Mouse (Mus musculus): ENCODE data around the gene Dnah14.

The Dnah14 gene

DNA sequence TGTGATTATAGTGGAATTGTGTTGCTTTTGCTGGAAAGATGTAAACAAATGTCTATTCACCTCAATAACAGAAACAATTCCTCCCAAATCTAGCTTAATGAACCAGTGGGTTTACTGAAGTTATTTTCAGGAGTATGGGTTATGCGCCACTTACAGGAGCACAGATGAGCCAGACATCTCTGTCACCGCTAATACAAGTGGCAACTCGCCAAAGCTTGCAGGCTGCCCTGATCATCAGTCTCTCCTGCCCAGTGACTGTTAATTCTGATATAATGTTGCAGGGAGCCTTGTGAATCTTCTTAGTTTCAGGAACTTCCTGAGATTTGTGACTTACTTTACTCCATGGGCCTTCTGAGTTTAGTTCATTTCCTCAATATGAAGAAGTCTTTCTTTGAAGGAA, 223.6 kb downstream of the Dnah14 start:
- DNase-seq: no peak

DNA sequence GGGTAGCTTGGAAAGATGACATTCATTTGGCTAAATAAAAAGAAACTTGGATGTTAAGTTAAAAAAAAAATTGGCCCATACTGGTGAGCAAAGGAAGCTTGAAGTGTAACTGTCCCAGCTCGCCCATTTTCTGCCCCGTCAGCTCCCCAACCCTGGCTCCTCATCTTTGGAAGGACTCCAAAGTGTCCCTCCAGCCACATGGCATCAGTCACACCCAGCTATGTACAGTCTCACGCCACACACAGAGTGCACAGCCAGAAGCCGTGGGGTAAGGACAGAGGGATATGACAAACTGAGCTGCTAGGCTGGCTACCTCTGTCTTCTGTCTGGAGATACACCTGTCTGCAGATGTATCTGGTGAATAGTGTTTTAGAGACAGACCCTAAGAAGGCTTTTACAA, 224.3 kb downstream of the Dnah14 start:
- DNase-seq: no peak

DNA sequence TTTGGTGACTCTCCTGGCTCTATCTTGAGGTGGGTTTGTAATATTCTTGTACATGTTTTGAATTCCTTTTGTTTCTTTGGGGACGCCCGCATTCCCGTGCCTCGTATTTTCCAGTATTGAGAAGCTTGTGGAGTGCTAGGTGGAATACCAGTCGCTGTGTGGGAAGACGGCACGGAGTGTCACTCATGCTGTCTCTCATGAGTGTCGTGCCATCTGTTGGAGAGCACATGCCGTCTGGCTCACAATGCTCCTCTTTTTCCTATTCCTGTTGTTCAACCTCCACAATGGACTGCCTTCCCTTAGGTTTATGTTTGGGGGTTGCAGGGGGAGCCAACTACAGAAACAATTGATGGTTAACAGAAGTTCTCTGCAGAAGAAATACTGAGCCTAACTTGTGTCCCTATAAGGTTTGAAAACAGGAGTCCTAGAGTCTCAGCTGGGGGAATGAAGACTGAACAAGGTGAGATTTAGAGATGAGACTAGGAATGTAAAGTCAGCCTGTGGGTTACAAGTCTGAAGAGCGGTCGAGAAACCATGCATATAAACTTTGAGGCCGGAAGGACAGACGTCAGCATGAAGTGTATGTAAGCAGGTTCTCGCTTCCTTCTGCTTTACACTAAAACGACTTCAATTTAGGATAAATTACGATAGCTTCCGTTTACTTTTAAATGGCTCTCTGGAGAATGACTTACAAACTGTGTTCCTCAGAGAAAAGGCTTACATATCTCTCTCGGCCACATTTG, 235.3 kb downstream of the Dnah14 start:
- DNase-seq: no peak

DNA sequence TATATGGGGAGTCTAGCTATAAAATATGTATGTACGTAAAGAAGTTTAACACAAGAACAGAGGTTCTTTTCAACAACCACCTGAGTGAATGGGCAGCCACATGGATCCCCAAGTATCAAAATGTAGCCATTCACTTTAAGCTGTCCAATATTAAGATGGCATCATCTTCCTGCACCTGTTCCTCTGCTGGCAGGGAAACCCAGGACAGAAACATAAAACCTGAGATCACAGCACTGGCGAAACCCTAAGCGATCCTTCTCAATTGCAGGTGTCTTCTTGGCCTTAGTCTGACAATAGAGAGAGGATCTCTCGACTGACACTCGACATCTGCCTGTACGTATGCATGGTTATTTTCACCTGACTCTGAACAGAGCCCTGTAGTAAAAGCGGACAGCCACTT, 250.4 kb downstream of the Dnah14 start:
- DNase-seq: no peak

DNA sequence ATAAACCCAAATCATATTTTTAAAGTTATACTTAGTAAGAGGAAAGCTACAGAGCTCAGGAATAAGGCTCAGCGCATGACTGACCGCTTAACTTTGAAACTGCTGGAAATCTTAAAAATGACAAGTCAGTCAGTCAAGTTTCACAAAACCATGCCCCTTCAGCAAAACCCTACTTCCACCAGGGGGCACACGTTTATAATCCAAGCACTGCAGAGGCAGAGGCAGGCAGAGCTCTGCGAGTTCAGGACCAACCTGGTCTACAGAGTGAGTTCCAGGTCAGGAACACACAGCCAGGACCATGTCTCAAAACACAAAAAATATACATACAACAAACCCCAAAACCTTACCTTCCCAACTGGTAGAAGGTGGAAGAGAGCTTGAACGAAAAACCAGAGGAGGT, 252.0 kb downstream of the Dnah14 start:
- peak; percentile 83 for DNase-seq

DNA sequence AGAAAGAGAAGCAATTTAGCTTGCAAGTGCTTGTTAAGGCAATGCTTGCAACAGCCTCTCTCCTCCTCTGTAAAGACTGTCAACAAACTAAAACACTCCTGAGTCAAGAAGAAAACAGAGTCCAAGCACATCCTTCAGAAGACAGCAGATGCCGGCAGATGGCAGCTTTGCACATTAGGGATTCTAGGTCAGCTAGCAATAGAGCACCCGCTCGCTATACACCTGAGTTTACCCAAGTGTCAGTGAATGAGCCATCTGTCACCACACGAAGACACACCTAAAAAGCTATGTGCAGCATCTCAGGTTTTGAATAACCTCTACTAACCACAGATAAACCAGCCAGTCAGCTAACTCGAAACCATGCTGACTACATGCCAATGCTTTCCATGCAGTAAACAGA, 256.4 kb downstream of the Dnah14 start:
- no peak for DNase-seq

DNA sequence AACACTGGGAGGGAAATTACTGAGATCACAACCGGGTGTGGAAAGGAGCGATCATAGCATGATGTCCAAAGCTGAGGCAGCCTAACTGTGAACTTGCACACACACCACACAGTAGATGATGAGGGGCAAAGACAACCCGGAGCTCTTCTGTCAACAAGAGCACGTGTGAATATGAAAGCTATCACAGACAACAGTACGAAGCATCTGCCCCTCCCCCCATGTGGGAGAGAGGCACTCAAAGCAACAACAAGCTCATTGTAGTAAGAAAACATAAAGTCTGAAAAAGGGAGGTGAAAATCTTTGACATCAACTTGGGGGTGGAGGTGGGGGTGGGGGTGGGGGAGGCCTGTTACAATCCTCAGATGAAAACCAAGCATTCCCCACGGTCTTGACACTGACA, 256.8 kb downstream of the Dnah14 start:
- no peak for DNase-seq

DNA sequence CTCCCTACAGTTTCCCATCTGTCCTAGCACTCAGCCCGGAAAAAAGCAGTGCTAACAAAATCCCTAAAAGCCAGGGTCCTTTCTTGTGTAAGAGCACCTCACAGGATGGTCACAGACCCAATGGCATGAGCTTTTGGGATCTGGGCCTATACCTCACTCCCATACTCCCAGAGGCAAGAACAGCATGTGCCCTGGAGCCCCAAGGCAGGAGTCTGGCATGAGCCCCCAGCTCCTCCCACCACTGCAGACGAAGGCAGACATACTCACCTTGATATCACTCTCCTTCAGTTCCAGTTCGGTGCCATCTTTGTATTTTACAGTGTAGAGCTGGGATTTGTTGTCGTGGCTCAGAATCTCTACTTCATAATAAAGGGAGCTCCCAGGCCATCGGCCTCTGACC, 261.8 kb downstream of the Dnah14 start:
- DNase-seq: no peak

DNA sequence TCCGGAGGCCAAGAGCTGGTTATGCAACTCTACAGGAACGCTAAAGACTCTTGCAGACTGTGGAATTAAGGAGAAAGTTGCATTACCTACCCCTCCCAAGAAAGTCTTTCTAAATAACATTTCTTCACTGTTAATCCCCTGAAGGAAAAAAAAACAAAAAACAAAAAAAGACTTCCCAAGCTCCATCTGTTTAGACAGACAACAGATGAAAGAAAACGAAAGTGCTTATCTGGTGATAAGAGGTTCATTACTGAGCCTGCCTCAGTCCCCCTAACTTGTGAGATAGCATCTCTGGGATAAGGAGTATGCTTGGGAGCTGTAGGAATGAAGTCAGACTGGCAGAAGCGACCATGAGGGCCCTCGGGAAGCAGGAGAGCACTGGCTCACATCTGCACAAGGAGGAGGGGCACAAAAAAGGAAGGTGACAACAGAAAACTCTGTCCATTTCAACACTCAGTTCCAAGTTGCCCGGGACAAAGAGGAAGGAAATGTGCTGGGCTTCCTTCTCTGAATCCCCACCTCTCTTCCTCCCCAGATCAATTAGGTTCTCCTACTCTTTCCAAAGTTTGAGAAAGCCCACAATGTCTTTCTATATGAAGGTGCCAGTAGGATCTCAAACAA, 263.5 kb downstream of the Dnah14 start:
- DNase-seq: no peak

DNA sequence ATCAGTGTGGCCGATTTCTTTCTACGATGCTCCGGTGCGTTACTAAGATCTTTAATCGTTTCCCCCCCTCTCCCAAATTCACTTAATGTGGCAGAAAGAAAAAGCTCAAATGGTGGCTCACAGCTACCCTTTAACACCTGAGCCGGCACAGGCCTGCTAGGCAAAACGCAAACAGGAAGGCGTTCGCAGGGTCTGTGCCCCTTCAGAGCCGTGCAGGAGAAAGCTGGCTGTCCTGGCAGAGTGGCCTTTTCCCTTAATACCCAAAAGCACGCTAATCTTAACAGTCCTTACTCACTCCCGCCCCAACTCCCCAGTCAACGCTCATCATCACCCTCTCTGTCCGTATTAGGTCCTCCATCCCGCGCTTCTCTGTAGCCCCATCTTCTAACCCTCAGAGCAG, 265.0 kb downstream of the Dnah14 start:
- peak; percentile 72 for DNase-seq

DNA sequence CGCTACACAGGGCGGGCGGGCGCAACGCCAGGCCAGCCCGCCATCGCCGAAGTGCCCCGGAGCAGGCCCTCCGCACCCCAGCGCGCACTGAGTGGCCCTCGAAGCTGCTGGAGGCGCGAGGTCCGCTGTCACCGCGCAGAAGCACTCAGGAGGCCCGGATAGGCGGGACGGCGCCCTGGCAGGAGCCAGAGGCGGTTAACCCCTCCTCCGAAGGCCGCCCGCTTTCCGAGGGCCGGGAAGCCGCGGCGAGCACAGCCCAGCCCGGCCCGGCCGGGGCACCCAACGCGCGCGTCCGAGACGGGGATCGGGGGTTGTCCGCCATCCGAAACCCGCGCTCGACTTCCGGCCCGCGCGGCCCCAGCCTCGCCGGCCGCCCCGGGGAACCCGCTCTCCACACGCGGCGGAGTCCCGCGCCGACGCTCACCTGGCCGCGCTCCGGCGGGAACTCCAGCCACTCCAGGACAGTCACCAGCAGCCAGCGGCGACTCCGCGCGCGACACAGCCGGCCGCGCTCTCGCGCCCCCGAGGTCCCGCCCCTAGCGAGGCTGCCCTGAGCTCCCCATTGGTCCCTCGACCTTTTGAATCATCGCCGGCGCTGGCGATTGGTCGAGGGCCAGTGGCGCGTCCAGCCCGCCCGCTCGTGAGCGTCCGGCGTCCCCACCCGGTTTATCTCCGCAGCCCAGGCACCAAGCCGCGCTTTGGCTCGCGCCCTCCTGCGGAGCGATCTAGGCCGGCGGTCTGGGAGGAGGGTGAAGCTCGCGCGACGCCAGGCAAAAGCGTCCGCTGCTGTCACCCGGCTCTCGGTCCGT, 265.7 kb downstream of the Dnah14 start:
- peak; percentile 92 for DNase-seq

DNA sequence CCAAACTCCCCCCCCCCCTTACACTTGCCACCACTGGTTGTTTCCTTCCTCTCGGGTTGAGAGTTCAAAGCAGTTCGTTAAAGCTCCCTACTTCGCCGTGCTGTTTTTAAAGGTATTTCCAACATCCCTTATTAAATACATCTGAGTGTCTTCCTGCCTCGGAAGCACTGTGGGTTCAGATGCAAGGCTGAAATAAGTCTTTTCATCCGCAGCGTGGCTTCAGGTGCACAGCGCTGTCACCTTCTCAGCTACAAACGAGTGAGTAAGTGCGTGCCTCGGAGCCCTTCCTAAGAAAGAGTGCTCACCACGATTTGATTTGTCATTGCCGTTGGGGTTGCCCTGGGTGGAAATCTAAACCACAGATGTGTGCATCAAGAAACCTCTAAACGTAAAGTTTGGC, 266.4 kb downstream of the Dnah14 start, which contains the start of gene Lbr:
Gene Lbr (minus strand): TSS at position 266 of the 400 bp plus-strand sequence.
- DNase-seq: peak; percentile 66

DNA sequence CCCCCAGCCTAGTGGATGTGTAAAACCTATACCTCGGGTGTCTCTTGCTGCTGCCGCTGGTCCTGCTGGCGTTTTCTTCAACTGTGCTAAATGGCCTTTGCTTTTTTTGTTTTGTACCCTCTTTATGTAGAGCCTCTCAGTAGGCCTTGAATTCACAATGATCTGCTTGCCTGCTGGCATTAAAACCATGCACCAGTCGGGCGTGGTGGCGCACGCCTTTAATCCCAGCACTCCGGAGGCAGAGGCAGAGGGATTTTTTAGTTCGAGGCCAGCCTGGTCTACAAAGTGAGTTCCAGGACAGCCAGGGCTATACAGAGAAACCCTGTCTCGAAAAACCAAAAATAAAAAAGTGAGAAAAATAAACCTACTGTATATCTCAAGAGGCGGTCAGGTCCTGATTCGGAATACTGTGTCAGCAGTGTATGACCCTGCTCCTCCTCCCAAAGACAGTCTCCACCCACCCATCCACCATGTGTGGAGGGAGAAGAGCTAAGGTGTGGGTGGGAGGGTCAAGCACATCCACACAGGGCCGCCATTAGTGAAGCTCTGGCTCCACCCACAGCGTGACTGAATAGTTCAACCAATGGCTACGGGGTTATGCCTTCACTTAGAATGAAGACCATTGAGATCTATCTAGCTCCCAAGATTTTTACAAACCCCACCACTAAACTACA, 268.7 kb downstream of the Dnah14 start:
- no peak for DNase-seq

DNA sequence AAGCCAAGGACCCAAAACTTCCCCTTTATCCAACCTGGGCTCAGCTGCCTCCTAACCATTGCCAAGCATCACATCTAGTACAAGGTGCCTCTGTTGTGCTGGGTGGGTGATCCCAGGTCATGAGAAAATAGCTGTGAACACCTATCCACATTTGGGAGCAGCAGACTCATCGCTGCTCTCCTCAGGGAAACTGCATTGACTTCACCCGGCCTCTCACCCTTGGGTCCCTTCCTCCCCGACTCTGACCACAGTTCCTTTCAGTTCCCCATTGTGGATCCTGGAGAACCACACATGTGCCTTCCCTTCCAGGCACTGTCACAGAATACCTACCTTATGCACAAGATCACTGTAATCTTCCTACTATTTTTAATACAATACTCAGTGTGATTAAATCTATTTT, 269.4 kb downstream of the Dnah14 start:
- DNase-seq: no peak

DNA sequence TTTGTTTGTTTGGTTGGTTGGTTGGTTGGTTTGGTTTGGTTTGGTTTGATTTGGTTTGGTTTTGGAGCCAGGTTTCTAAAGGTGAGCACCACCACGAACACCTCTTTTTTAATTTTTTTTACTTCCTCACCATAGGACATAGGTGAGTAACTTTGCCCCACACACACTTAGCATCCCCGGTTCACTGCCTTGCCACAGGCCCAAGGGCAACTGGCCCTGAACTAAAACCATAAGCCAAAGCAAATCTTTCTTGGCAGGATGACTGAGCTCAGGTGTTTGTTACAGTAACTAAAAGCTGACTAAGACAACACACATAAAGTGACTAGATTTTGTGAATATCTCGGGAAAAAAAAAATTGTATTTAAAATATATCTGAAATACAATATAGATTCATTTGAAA, 271.0 kb downstream of the Dnah14 start:
- no peak for DNase-seq

DNA sequence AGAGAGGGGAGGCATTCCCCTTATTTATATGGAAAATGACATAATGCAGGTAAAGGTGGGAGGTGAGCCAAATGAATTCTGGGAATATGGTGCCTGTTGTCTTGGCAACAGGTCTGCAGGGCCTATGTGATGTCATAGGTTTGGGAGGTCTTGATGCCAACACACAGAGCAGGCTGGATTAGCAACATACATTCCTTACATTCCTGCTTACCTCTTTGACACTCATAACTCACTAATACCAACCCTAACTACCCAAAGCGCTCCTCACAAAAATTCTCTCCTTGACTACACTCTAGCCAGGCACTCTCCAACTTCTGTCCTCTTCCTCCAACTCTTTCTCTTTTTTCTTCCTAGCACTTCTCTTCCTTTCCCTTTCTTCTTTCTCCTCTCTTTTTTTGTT, 271.9 kb downstream of the Dnah14 start:
- DNase-seq: no peak

DNA sequence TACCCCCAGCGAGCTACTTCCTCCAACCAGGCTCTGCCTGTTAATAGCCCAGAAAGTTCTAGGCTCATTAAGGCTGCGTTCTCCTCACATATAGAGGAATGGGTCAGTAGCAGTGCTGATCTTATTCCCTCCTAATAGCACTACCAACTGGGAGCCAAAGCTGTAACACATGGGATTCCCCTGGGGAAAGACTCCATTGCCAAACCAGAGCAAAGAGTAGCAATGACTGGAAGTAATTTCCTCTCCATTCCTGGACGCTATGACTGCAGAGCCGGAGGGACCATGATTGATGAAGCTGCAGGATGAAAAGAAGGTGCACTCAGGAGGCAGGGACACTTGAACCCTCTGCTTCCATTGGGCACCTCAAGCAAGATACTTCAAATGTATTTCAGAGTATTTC, 274.1 kb downstream of the Dnah14 start:
- DNase-seq: no peak

DNA sequence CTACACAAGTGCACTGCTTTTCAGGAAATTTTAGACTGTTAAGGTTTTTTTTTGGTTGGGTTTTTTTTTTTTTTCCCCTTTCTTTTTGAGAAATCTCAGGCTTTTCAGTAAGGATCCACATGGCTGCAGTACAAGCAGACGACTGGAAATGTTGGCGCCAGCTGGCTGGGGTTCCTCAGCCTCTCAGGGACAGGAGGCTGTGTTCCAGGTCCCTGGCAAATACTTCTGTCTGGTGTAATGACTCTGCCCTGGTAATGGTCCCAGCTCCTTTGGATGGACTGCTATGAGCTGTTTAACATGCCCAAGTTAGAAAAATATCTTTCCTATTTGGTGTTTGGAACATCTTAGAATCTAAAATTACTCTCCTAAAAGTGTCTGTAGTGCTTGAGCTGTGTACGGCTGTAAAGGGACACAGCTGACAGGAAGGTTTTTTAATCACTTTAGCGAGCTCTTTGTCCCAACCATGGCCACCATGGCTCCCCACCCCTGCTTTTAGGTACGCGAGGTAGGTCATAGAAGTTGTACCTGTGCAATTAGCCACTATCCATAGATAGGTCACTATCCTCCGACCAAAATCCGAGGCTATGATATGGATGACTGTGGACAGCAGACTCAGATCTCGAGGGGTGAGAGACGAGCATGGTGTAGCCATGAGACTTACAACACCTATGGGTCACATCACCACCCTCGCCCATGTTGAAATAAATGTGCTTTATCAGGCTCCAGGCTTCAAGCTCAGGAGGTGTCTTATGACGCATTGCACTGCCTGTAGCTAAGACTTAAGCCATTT, 275.4 kb downstream of the Dnah14 start:
- no peak for DNase-seq

DNA sequence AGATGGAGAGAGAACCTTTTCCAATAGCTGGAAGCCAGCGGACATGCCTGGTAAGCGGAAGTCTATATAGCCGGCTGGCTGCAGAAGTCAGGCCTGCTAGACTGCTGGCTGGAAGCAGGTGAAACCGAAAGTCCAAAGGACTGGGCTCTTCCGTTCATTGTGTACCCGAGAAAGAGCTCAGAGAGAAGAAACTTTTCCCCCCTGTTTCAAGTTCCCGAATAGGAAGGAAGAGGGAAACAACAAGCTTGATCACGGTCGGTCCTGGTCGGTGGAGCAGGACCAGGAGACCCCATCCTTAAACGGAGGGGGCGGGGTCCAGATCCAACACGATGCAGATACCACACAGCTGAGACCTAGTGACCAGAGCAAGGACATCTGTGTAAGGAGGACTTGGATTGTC, 276.1 kb downstream of the Dnah14 start:
- peak; percentile 62 for DNase-seq

DNA sequence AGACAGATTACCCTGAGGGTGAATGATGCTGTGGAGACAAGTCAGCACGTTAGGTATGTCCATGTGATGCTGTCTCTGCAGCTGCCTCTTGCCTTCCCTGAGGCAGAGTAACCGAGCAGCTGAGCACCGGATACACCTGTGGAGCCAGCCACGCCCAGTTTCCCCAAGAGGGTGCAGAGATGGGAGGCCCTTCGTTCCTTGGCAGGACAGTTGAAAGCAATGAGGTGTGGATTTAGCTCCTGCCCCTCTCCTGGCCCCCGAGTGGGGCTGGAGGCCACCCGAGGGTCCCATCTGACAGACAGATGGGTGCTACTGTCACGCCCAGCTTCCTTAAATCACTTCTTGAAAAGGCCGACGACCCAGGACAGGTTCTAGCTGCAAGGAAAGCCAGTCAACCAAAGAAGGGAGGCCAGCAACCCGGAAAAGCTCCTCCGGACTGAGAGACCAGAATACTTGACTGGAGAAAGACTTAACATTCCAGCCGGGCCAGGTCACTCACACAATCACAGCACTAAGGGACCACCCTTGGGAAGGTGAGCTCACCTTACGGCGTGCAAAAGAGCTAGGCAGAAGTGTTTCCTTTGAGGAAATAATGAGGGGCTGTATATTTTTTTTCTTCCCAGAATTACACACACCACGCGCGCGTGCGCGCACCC, 276.9 kb downstream of the Dnah14 start:
- DNase-seq: peak; percentile 93

DNA sequence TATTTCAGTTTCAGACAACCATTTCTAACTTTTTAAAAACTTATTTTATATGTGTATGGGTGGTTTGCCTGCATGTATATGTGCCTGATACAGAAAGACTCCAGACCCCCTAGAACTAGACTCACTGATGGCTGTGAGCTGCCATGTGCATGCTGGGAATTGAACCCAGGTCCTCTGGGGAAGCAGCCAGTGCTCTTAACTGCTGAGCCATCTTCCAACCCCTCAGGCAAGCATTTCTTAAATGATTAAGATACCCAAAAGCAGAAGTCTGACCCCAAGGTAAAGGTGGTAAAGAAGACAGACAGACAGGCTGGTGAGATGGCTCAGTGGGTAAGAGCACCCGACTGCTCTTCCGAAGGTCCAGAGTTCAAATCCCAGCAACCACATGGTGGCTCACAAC, 278.5 kb downstream of the Dnah14 start:
- no peak for DNase-seq

DNA sequence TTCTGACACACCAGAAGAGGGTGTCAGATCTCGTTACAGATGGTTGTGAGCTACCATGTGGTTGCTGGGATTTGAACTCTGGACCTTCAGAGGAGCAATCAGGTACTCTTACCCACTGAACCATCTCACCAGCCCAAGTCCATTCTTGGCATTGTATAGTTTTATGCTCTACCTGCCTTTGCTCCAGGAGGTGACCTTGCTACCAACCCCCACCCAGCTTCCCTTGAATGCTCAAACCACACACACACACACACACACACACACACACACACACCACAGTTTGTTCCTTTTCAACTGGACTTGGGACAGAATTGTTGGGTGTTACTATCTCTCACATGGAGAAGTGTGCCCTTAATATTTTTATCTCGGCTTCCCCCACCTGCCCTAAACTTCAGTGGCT, 280.0 kb downstream of the Dnah14 start:
- no peak for DNase-seq
